ENCODE assay signal across 7 mouse cellular contexts in genomic region chr4:105109990-105110683, GRCm38 (mm10). TPM values are rescaled to one million over a fixed set of nuclear protein-coding genes. Genes with fewer than 3 reads are reported as not detected.
DNase-seq lines count a peak whose midpoint lies in the region; ATAC-seq and TF ChIP-seq lines count a peak whose summit lies in the region.

No protein-coding gene starts in this region.

- peak; percentile 27 to 34; a peak in 2 of 4 replicates for ATAC-seq in hematopoietic stem cell, adult 5-6 weeks (replicated peaks in 1 of 2; ENCODE audit: insufficient read depth in 1 of 2, low FRiP score in 2 of 2, low TSS enrichment in 1 of 2, low read depth in 1 of 2, poor library complexity in 2 of 2, severe bottlenecking in 2 of 2)
- peak; percentile 82 for ATAC-seq in midbrain, postnatal 0 days (ENCODE audit: low FRiP score)

- intact Hi-C loops in left cerebral cortex, postnatal 4 days (cut with DNase I) = loop anchor here (10.0 kb wide), 1 partner anchor 75 kb away; no protein-coding TSS in a partner anchor

- peak overlapping the region; percentile 90 for H3K4me3 ChIP-seq in testis, adult 2 months (ENCODE audit: control insufficient read depth, low read depth, low read length)
- peak overlapping the region; percentile 85 for H3K4me3 ChIP-seq in cortical plate, adult 2 months (ENCODE audit: insufficient read depth, low read length)
- H3K4me3 ChIP-seq in midbrain, postnatal 0 days (ENCODE audit: low read depth, low read length) = peak overlapping the region; percentile 82

- TF ChIP-seq CTCF in testis, adult 2 months (IDR thresholded peaks at IDR 0.05; ENCODE audit: control insufficient read depth, insufficient read depth, insufficient replicate concordance, low read depth, low read length) = no peak
- no peak for TF ChIP-seq CTCF in cortical plate, adult 2 months (IDR thresholded peaks at IDR 0.05; ENCODE audit: extremely low read depth, insufficient read depth, low read length)
- no peak for TF ChIP-seq CTCF in midbrain, postnatal 0 days (IDR thresholded peaks at IDR 0.05)

- no peak for DNase-seq in testis, postnatal 14 days (ENCODE audit: low spot score)
- peak; percentile 44 for DNase-seq in left cerebral cortex, postnatal 4 days
- peak; percentile 68 for DNase-seq in midbrain, postnatal 0 days (ENCODE audit: low spot score)
- DNase-seq in adrenal gland, adult 8-10 months = no peak

- no peaks in the 10 kb centered on the region for H3K9me3 ChIP-seq in midbrain, postnatal 0 days (ENCODE audit: low read length)

- 2% methylated on average over 22 of the region's 24 CpGs for WGBS in midbrain, postnatal 0 days

- no peak for TF ChIP-seq POLR2A in testis, adult 2 months (IDR thresholded peaks at IDR 0.05; ENCODE audit: control insufficient read depth, low read depth, low read length)
- peak; percentile 57; the same call in 1 of the 2 replicates for TF ChIP-seq POLR2A in cortical plate, adult 2 months (IDR thresholded peaks at IDR 0.05; ENCODE audit: extremely low read depth, insufficient read depth, low read length)

- peaks cover 12% of the 10 kb centered on the region for H3K4me1 ChIP-seq in testis, adult 2 months (ENCODE audit: control insufficient read depth, insufficient read depth, low read length)
- peaks cover 5% of the 10 kb centered on the region; the same call in 1 of the 2 replicates for H3K4me1 ChIP-seq in cortical plate, adult 2 months (ENCODE audit: control insufficient read depth, insufficient read depth, low read length)
- H3K4me1 ChIP-seq in midbrain, postnatal 0 days (ENCODE audit: insufficient read depth, low read length) = peaks cover 5% of the 10 kb centered on the region; the same call in 1 of the 2 replicates

- H3K27me3 ChIP-seq in testis, adult 2 months (ENCODE audit: control insufficient read depth, insufficient read depth, low read length) = no peaks in the 10 kb centered on the region
- no peaks in the 10 kb centered on the region for H3K27me3 ChIP-seq in midbrain, postnatal 0 days (ENCODE audit: insufficient read depth, low read length)

- no peak overlapping the region for H3K27ac ChIP-seq in testis, adult 2 months (ENCODE audit: control insufficient read depth, insufficient read depth, low read depth, low read length)
- H3K27ac ChIP-seq in cortical plate, adult 2 months (ENCODE audit: insufficient read depth, low read length) = peak overlapping the region; percentile 81
- H3K27ac ChIP-seq in midbrain, postnatal 0 days (ENCODE audit: low read depth, low read length) = peak overlapping the region; percentile 87

- H3K4me2 ChIP-seq in midbrain, postnatal 0 days (ENCODE audit: low read depth, low read length, poor library complexity, severe bottlenecking) = peak overlapping the region; percentile 77

- H3K9ac ChIP-seq in midbrain, postnatal 0 days (replicated peaks; ENCODE audit: low read length, poor library complexity, severe bottlenecking) = peak overlapping the region; percentile 87

- no peaks in the 10 kb centered on the region for H3K36me3 ChIP-seq in testis, adult 2 months (ENCODE audit: control insufficient read depth, insufficient read depth, low read length)
- no peaks in the 10 kb centered on the region for H3K36me3 ChIP-seq in midbrain, postnatal 0 days (ENCODE audit: insufficient read depth, low read length)

RNA-seq across cellular contexts. Expression of gene Prkaa2, which starts 0.4 kb away (rescaled TPM):
- polyA plus RNA-seq in testis, adult 2 months (2012; rRNA removed) = 0.37 and 0.38 TPM in 2 replicates
- polyA plus RNA-seq in cortical plate, adult 2 months (2012; rRNA removed) = 13.8 and 14.2 TPM in 2 replicates
- 1.8 and 1.9 TPM in 2 replicates for total RNA-seq in hematopoietic stem cell, adult 5-6 weeks (2017)
- 10 to 100 TPM; 35.5 to 40.7 TPM for total RNA-seq in left cerebral cortex, postnatal 4 days (2021)
- 25.3 and 34.9 TPM in 2 replicates for total RNA-seq in midbrain, postnatal 0 days (2014; rRNA removed)
- polyA plus RNA-seq in midbrain, postnatal 0 days (2015; fragmentation: Nextera tagmentation; extraction: Ambion mirVana) = 16.1 and 18.4 TPM in 2 replicates
- total RNA-seq in adrenal gland, adult 8-10 months (2022) = 10 to 100 TPM in 2 of 4 experiments, 1 to 10 TPM in 2; 7.5 to 10.4 (median 9.2) TPM

RNA-seq across cellular contexts. Expression of gene Plpp3, which starts 47.0 kb away (rescaled TPM):
- 12.3 and 12.5 TPM in 2 replicates for polyA plus RNA-seq in testis, adult 2 months (2012; rRNA removed)
- 258 and 263 TPM in 2 replicates for polyA plus RNA-seq in cortical plate, adult 2 months (2012; rRNA removed)
- 0.81 and 1.1 TPM in 2 replicates for total RNA-seq in hematopoietic stem cell, adult 5-6 weeks (2017)
- 10 to 100 TPM; 65.1 to 71.3 TPM for total RNA-seq in left cerebral cortex, postnatal 4 days (2021)
- total RNA-seq in midbrain, postnatal 0 days (2014; rRNA removed) = 121 and 148 TPM in 2 replicates
- polyA plus RNA-seq in midbrain, postnatal 0 days (2015; fragmentation: Nextera tagmentation; extraction: Ambion mirVana) = 142 and 152 TPM in 2 replicates
- 100 to 1,000 TPM; 211 to 349 (median 255) TPM for total RNA-seq in adrenal gland, adult 8-10 months (2022)

Comparison
In these comparisons a context has a peak if more than half of its experiments do, and no peak if none do; other contexts are left out.
1. DNase-seq: peak in left cerebral cortex, postnatal 4 days (single experiment) and midbrain, postnatal 0 days (single experiment); none in testis, postnatal 14 days (single experiment) and adrenal gland, adult 8-10 months (single experiment).
2. RNA of gene Plpp3, which starts 47.0 kb away (total RNA-seq): 211 to 349 TPM in adrenal gland, adult 8-10 months, 121 to 148 TPM in midbrain, postnatal 0 days and 65.1 to 71.3 TPM in left cerebral cortex, postnatal 4 days; 0.81 to 1.1 TPM in hematopoietic stem cell, adult 5-6 weeks; every median in the first group is over 10 times any median in the second.
3. Peak in every context shown above with its lines, with median percentiles within 50 percentile points of each other: H3K4me3 ChIP-seq.